Mouse (Mus musculus) adrenal gland, postnatal 14 days (tissue): ENCODE results near the gene 4930404H24Rik. TPM values are rescaled to one million over a fixed set of nuclear protein-coding genes. Genes with fewer than 3 reads are reported as not detected.

Source experiments
- DNase-seq: peaks from one replicate; pipeline ENCODE4 v3.0.0; 2021; ENCODE audit warnings: mixed read lengths
- long read RNA-seq, 2 experiments: library from polyadenylated mRNA; stranded (forward); transcript quantifications; one replicate each; pipeline ENCODE4 v2.0.0; 2021
- total RNA-seq: library from RNA; stranded (reverse); gene quantifications from 2 replicates; pipeline ENCODE4 v1.2.3, GENCODE M21; 2021

4930404H24Rik gene
- not detected in 2 replicates for total RNA-seq
- long read RNA-seq, experiment 1 = 0 reads
- long read RNA-seq, experiment 2 = 0 reads

DNA sequence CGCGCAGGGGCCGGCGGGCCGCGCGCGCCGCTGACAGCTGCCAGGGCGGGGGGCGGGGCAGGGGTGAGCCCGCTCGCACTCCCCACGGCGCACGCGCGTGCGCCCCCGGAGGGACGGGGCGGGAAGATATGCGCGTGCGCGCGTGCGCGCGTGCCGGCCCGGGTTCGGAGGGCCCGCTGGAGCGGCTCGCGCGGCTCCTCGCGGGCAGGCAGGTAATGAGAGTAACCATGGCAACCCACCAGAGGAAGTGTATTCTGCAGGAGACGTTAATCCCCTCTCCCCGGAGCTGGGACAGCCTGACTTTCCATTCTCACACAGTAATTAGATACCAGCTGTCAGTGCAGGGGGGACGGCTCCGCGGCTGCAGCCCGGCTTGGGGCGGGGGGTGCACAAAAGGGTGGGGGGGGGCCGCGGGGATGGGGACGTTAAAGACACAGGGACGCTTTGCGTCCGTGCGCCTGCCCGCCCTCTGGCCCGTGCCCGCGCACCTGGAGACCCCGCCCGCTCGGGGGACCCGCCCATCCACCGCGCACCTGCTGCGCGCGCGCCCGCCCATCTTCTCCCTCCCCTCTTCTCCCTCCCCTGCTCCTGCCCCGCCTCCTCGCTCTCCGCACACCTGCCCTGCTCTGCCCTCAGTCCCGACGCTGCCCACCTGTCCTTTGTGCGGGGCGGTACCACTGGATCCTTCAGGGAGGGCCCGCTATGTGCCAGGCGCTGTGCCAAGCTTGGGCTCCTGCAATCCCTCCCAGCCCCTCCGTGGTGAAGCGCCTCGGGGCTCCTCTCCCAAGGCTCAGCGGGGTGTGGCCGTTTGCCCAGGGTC lies at the start of gene 4930404H24Rik:
Gene 4930404H24Rik, plus strand, starts transcription at position 218 of the 820 bp plus-strand sequence.
- DNase-seq = peak; percentile 81

- DNase-seq = peak; percentile 62
These were observed 49.0 kb upstream of the 4930404H24Rik start for GRCm38 (mm10) chr2:153443434-153444240.

- DNase-seq = peak; percentile 88
These were observed 48.1 kb upstream of the 4930404H24Rik start for GRCm38 (mm10) chr2:153444254-153445136.

- peak; percentile 46 for DNase-seq
These were observed 47.2 kb upstream of the 4930404H24Rik start for GRCm38 (mm10) chr2:153445137-153446016.

DNA sequence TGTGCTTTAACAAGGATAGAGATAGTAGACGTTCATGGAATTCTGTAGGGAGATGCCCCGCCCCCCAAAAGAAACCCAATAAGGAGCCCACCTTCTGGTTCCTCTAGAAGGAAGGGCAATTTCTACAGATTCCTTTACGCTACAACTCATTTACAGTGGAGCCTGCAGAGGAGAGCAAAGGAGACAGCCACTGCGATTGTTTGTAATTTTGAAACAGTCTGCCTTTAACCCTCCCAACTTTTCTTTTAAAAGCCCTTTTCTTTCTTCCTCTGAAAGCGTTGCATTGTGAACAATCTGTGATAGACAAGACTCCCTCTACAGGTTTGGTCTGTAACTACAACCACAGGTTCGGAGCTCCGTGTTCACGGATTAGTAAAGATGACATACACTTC lies 46.6 kb upstream of the 4930404H24Rik start:
- peak; percentile 62 for DNase-seq

DNA sequence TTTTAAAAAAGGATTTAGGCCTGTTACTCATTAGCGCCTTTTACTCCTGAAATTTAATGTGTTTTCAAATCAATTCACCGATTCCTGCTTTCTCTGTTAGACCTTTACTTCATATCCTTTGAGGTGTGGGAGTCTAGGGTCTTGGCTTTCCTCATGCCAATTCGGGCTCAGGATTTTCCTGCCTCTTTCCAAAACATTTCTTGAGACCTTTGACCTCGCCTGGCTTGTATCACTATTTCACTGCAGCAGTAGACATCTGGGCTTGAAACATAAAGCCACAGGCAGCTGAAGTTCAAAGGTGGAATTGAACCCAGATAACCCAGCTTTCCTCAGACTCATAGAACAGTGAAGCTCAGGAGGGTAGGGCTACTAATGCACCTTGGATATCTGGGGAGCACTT lies 46.1 kb upstream of the 4930404H24Rik start:
- DNase-seq = no peak

- DNase-seq = peak; percentile 74
These were observed 44.9 kb upstream of the 4930404H24Rik start for GRCm38 (mm10) chr2:153447719-153448118.

GRCm38 (mm10) chr2:153448519-153448918 lies 44.1 kb upstream of the 4930404H24Rik start:
- no peak for DNase-seq

GRCm38 (mm10) chr2:153453961-153454759 lies 38.4 kb upstream of the 4930404H24Rik start:
- no peak for DNase-seq

DNA sequence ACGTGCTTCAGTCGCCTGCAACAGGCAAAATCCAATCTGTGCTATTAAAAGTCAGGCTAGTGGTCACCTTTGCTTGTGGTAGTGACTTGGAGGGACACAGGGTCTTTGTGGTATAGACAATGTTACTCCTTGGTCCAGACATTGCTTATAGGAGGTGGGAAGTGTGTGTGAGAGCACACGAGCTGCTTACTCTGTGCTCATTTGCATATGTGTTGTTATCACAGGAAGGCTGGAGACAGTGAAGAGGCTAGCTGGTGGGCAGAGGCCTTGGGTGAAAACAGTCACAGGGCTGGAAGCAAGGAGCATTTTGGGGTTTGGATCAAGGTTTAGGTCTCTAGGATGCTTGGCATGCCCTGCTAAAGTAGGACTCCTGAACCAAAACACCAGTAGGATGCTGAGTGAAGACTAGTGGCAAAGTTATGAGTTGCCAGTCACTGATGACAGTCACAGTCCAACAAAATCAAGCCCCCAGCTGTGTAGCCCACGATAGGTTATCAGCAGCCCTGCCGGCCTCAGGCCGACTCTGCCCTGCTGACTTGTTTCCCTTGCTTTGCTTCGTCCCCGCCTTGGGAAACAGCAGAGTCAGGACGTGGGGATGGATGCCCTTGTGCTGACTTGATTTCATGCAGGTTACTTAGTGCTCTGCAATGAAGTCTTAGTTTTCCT lies 37.6 kb upstream of the 4930404H24Rik start:
- no peak for DNase-seq

DNA sequence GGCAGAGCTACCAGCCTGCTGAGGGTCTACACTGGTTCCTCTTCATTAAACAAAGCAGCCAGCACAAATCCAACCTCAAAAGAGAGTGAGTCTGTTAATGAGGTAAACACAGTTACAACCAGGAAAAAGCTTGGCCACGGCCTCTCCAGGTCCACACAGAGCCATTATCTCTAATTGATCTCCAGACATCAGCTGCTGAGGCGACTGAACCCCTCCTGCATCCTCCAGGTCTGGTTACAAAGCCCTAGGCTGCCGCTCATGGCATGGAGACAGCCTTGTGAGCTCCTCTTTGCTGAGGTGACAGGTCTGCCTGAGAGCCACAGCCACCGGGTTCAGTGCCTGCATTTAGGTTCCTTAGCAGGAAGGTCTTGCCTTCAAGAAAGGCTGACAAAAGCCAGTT lies 35.1 kb upstream of the 4930404H24Rik start:
- no peak for DNase-seq

DNA sequence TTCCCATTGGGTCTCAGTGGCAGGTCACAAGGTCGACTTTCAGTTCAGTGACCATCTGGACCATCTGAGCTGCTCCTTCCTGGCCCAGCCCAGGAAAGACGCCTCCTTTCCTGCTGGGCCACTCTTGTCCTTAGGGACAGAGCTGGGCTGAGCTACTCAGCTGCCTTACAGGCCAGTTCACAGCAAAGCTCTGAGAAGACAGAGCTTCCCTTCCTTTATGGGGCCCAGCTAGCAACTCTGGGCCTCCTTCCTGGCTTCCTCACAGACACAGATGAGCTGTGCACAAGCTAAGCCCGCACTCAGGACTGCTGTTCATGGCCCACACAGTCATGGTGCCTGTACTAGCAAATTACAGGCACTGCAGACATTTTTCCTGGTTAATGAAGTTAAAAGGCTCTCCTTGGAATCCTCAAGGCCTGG lies 34.6 kb upstream of the 4930404H24Rik start:
- peak; percentile 40 for DNase-seq

- DNase-seq = no peak
These were observed 29.3 kb upstream of the 4930404H24Rik start for GRCm38 (mm10) chr2:153463257-153463656.

- DNase-seq = no peak
These were observed 25.2 kb upstream of the 4930404H24Rik start for GRCm38 (mm10) chr2:153467372-153467771.

GRCm38 (mm10) chr2:153469317-153469716 lies 23.3 kb upstream of the 4930404H24Rik start:
- DNase-seq = no peak

DNA sequence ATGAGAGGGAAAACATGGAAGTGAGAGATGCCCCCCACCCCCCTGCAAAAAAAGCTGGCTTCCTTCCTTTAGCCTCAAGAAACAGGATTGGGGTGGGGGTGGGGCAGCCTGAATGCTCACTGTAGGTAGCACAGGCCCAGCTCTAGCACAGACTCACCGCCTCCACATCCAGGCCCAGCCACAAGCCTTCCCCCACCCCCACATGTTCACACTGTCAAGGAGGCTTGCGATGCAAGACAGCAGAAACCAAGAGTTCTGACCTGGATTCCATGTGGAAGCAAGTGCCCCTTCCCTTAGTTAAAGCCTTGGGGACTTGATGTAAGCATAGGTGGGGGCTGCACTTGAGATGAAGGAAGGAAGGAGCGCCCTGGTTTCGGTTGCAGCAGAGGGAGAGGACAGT lies 22.8 kb upstream of the 4930404H24Rik start:
- DNase-seq = no peak

- no peak for DNase-seq
These were observed 21.6 kb upstream of the 4930404H24Rik start for GRCm38 (mm10) chr2:153470983-153471382.

DNA sequence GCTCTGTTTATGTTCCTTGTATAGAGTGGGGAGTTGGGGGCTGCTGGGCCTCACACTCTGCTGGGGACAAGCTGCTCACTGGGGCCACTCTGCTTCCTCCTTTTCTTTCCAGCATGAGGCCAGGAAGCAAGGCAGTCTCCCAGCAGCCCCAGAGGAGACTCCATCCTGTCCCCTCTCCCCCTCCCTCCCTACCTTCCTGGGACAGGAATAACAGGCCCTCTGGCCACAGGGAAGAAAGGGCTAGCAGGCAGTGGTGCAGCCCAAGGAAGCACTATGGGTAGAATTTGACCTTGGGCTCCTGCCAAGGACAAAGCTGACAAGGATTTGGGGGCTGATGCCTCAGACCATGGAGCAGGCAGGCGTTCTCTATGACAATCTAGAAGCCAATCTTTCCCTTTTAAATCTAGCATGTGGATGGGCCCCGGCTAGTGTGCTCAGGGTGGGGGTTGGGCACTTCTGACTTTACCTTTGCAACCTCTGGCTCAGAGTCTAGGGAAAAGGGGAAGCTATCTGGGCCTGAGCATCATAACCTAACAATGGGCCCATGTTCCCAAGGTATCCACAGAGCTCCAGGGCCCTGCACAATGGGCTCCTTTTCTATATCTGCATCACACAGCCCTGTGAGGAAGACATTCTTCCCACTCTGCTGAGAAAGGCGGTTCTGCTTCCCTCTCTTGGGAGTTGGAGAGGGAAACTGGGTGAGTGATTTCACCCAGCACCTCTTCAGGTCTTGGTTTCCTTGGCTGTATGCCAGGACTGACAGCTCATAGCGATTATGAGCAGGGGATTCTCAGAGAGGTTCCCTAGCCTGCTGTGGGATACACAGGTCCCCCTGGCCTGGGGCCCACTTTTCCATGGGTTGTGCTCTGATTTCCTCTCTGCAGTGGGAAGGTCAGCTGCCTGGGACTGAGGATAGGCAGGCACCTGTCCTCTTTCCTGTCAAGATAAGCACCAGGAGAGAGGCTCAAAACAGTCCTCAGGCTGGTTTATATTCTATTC lies 17.2 kb upstream of the 4930404H24Rik start:
- DNase-seq = peak; percentile 76
